Mouse (Mus musculus) thymus, postnatal 36 days (tissue): ENCODE measurements around the gene Supt6.
"Not testable (repeated sequence)": the region's sequence is repeated elsewhere in the genome, so short reads cannot be mapped to it uniquely, and the experiment has no call there.

ENCODE experiments used
- DNase-seq, 2 experiments: peaks; one replicate each; pipeline ENCODE4 v3.0.0; 2022; ENCODE audit warnings: mixed read lengths in 2 of 2

Gene Supt6

DNA sequence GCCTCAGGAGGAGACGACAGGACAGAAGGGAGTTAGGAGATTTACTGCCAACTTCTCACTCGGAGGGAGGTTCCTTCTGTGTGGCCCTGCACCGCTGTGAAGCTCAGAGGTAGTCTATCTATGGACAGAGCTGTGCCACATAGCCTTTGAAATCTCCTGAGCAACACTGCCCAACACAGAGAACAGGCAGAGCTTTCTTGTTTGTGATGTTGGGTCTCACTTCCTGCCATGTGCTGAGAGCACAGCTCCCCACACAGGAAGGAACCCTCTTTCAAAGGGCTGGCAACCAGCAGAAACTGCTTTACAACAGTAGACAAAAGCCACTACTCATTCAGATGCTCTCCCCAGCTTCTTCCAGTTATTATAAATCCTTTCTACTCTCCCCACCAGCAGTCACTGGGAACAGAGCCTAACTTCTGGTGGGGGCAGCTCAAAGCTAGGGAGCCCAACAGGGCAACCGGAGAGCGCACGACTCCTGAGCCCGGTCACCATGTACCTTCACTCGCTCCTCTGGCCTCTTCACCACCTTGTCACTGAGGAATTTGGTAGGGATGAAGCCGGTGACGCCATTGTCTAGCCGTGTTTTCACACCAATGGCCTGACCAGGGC lies 30.0 kb downstream of the Supt6 start:
- peak; percentile 35 to 41 for DNase-seq

- peak in 1 of 2 experiments; percentile 9 for DNase-seq
Observed at GRCm38 (mm10) chr11:78213086-78213817, 32.5 kb downstream of the Supt6 start.

DNA sequence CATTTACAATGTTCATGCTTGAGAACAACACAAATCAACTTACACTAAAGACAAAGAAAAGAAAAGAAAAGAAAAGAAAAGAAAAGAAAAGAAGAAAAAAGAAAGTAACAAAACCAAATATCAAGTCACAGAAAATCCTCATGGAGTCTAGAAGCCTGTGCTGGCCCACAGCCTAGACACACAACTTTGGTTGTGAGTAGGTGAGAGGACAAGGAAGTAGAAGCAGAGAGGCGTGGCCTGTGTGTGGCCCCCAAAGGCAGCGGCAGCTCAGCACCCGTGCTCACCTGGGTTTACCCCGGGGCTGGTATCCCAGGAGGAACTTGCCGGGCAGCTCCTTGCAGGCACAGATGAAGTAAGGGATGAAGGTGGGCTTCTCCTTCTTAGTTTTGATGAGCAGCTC lies 34.3 kb downstream of the Supt6 start:
- no peak for DNase-seq

GRCm38 (mm10) chr11:78210615-78211014 lies 35.2 kb downstream of the Supt6 start:
- no peak for DNase-seq

GRCm38 (mm10) chr11:78209886-78210285 lies 35.9 kb downstream of the Supt6 start:
- DNase-seq: no peak

DNA sequence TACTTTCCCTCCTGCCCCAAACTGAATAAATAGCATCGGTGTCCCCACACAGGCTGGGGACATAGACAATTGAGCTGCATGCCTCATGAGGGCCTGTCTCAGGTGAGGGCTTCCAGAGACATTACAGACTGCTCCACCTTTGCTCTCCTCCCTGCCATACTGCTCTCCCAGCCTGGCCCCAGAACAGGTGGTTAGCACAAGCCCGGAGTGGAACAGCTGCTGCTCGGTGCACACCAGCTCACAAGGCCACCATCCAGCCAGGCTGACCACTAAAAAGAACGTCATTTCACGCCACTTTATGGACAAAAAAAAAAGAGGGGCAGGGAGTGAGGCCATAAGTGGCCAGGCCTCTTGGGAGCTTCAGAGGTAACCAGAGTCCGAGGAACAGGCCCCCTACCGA lies 38.6 kb downstream of the Supt6 start:
- DNase-seq: no peak

DNA sequence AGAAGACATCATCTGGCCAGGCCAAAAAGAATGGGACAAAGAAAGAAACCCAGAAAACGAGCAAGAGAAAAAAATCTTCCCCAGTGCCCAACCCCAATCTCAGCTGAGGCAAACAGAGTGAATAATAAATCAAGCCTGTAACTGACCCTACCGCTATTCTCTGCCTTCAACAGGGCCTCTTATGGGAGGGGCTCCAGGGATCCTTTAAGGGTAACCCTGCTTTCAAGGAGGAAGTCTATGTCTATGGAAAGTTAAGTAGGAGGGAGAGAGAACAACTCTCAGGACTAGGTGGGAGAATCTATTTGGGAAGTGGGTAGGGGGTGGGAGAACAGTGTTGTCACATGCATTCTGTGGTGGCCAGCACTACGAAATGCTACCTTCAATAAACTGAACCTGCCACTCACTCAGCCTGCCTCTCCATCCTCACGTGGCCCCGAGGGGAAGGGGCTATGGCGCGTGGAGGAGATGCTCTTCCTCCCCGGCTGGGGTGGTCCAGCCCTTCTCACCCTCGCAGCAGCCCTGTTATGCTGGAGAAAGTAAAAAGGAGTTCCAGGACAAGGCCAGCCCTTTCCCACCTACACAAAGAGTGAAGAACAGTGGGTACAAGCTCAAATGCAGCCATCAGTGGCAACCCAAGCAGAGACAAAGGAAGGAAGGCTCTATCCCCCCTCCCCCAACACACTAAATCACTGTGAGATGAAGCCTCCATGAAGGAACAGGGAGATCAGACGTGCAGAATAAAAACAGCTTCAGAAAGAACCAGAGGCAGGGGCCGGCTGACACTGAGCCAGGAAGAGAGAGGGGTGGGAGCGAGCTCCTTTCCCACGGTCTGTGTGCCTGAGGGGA lies 40.2 kb downstream of the Supt6 start:
- DNase-seq: no peak

DNA sequence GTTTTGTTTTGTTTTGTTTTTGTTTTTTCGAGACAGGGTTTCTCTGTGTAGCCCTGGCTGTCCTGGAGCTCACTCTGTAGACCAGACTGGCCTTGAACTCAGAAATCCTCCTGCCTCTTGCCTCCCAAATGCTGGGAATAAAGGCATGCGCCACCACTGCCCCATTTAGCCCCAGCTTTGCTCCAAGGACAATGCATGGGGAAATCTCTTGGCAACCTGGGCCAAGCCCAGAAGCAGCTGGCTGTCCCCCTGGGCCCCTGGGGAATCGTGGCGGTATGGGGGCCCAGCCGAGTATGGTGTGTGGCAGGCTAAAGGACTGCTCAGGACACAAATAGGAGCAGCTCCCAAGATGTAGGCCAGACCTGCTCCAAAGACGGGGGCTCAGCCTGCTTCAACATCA lies 41.5 kb downstream of the Supt6 start:
- no peak for DNase-seq

DNA sequence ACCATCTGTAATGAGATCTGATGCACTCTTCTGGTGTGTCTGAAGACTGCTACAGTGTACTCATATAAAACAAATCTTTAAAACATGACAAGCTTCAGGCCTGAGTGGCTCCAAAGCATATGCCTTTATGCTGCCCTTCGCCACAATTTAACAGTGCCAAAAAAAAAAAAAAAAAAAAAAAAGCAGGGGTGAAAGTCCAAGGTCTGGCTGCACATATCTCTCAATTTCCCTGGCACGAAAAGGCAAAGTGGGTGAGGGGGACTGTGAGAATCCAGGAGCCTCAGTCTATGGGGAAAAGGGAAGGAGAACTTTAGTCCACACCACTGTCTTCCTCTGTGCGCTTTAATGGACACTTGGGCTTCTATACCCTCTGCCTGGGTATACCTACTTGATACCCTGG lies 43.4 kb downstream of the Supt6 start:
- no peak for DNase-seq

GRCm38 (mm10) chr11:78195101-78195863 lies 50.5 kb downstream of the Supt6 start:
- no peak for DNase-seq

DNA sequence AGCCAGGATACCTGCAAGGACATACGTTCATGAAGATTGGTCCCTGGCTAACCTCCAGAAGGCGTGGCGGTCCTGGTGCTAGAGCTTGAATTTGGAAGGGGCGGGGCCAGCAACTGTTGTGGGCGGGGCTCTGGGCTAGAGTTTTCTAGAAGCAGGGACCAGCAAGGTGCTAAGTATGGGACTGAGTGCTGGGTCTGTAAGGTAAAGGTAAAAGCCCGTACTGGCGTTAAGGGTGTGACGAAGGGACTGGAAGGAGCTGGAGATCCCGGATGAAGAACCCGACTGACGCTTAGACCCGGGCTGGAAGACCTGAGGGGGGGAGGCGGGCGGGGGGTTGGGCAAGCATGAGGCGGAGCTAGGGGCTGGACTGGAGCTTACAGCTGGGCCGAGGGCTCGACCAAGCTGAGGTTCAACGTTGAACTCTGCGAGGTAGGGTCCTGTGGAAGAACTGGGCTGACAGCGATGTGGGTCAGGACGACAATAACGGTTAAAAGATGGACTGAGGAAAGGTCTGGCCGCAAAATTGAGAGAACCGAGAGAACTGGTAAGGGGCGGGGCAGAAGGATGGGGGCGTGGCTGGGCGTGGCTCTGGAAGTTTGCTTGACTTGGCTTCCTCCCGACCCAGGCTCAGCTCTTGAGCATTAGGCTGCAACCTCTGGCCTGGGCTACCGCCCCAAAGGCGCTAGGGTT lies 51.2 kb downstream of the Supt6 start:
- DNase-seq: peak; percentile 61 to 68

- DNase-seq: no peak
Observed at GRCm38 (mm10) chr11:78193113-78193512, 52.7 kb downstream of the Supt6 start, which contains the start of gene Proca1. Gene Proca1 (plus strand): TSS chr11:78193392.

GRCm38 (mm10) chr11:78190041-78190440 lies 55.7 kb downstream of the Supt6 start:
- DNase-seq: no peak

- no peak for DNase-seq
Observed at GRCm38 (mm10) chr11:78189234-78190040, 56.4 kb downstream of the Supt6 start.

GRCm38 (mm10) chr11:78188331-78189233 lies 57.2 kb downstream of the Supt6 start, which contains the start of gene Rab34:
Gene Rab34 (plus strand): TSS chr11:78188430.
- DNase-seq: no peak

DNA sequence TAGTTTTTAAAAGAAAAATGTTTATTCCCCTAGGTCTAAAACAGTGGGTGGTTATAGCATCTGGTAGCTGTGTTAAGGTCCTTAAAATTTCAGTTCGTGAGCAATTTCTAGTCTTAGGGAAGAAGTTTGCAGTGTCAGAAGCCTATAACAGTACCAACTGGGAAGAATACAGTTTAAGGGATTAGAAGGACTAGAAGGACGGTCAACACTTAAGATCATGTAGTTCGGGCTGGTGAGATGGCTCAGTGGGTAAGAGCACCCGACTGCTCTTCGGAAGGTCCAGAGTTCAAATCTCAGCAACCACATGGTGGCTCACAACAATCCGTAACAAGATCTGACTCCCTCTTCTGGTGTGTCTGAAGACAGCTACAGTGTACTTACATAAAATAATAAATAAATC lies 61.1 kb downstream of the Supt6 start:
- DNase-seq: not testable (repeated sequence)

GRCm38 (mm10) chr11:78183884-78184514 lies 61.8 kb downstream of the Supt6 start:
- DNase-seq: no peak

- peak; percentile 74 to 77 for DNase-seq
Observed at GRCm38 (mm10) chr11:78182961-78183844, 62.6 kb downstream of the Supt6 start, which contains the start of gene Rpl23a. Gene Rpl23a (minus strand): TSS chr11:78183584.
